Comparison of ENCODE assay signal across 28 mouse cellular contexts in the genomic region with DNA sequence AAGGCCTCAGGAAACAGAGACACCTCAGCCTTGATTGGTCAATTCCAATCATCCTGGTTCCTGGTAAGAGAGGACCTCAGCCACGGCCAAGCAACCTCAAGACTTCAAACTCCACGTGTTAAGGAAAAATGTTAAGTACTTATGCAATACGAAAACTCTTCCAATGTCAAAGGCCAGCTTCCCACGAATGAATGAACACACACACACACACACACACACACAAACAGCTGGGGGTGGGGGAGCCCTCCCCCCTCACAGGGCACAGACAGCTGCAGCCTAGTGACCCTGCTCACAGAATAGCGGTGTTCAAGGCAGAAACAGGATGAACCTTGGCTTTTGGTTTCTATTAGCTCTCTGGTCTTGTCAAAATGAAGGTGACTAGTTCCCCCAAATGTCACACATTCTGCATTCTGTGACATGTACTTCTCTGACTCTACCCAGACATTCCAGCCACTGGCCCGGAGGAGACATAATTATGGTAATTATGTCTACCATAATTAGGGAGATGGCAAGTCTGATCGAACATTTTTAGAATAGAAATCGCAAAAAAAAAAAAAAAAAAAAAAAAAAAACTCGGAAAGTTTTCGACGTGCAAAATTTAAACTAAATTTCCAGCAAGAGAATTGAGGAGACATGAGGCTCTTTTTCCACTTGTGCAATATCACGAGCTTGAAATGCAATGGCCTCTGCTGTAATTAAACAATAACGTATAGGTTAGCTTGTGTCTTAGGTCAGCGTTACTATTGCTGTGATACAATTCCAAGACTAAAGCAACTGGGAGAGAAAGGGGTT. TPM values are rescaled to one million over a fixed set of nuclear protein-coding genes. Genes with fewer than 3 reads are reported as not detected.
DNase-seq lines count a peak whose midpoint lies in the region; ATAC-seq lines count a peak whose summit lies in the region.
"Had no signal": no experiment of that assay in that cellular context is flagged by ENCODE, and none has a peak within 500 bp of the region (broad histone marks: within the 10 kb centered on the region; RNA-seq: fewer than 3 reads in every experiment).

No protein-coding gene starts in this region.

- WGBS in kidney, embryonic 16.5 days, result 80% methylated on average over 14 of the region's 14 CpGs
- WGBS in embryonic facial prominence, embryonic 10.5 days, result 68% methylated on average over 14 of the region's 14 CpGs

- H3K9me3 ChIP-seq in kidney, embryonic 16.5 days (ENCODE audit: low read length), result peaks cover 4% of the 10 kb centered on the region; the same call in 1 of the 2 replicates
- peaks cover 3% of the 10 kb centered on the region; the same call in 1 of the 2 replicates for H3K9me3 ChIP-seq in embryonic facial prominence, embryonic 10.5 days
- H3K9me3 ChIP-seq: hindbrain, embryonic 15.5 days; limb, embryonic 15.5 days; liver, embryonic 13.5 days; neural tube, embryonic 13.5 days had no signal

- no peak for ATAC-seq in kidney, embryonic 16.5 days (ENCODE audit: low FRiP score, low TSS enrichment)
- ATAC-seq: activated CD4-positive, CD25-positive, alpha-beta regulatory T cell, adult 4 months; forebrain, embryonic 13.5 days; inflammation-experienced regulatory T-cells, adult 6 months; midbrain, embryonic 16.5 days had no signal

- H3K27me3 ChIP-seq in kidney, embryonic 16.5 days (ENCODE audit: insufficient read depth, low read length), result no peaks in the 10 kb centered on the region
- no peaks in the 10 kb centered on the region for H3K27me3 ChIP-seq in embryonic facial prominence, embryonic 10.5 days (replicated peaks; ENCODE audit: low read depth, poor library complexity, severe bottlenecking)
- H3K27me3 ChIP-seq: forebrain, embryonic 13.5 days; heart, embryonic 12.5 days; hindbrain, embryonic 15.5 days; limb, embryonic 15.5 days; liver, embryonic 13.5 days; neural tube, embryonic 13.5 days had no signal

- no peak overlapping the region for H3K4me3 ChIP-seq in kidney, embryonic 16.5 days (ENCODE audit: low read length)
- no peak overlapping the region for H3K4me3 ChIP-seq in embryonic facial prominence, embryonic 10.5 days
- H3K4me3 ChIP-seq: forebrain, embryonic 13.5 days; heart, adult 2 months; heart, embryonic 12.5 days; hindbrain, embryonic 15.5 days; limb, embryonic 10.5 days; limb, embryonic 15.5 days; liver, embryonic 13.5 days; midbrain, embryonic 10.5 days; neural tube, embryonic 13.5 days had no signal

- peak; percentile 15 for DNase-seq in kidney, postnatal 10 days
- DNase-seq in lung, postnatal 10 days, result peak; percentile 26
- DNase-seq in lung, postnatal 14 days, result no peak
- peak; percentile 49 for DNase-seq in embryonic facial prominence, embryonic 10.5 days (ENCODE audit: low spot score)
- DNase-seq in spleen, postnatal 14 days (ENCODE audit: low spot score in 2 of 2), result no peak
- DNase-seq in heart, adult 18-20 months, result no peak
- DNase-seq: adrenal gland, adult 8-10 months; B cell, adult 2 months; cerebellum, adult 2 months; cerebellum, postnatal 14 days; gastrocnemius, postnatal 14 days; heart, adult 2 months; kidney, adult 8-10 months; layer of hippocampus, adult 9-11 months; liver, embryonic 13.5 days; lung, embryonic 14.5 days; thymus, postnatal 4 days had no signal

- no peaks in the 10 kb centered on the region for H3K4me1 ChIP-seq in kidney, embryonic 16.5 days (ENCODE audit: insufficient read depth, low read length)
- peaks cover 7% of the 10 kb centered on the region for H3K4me1 ChIP-seq in embryonic facial prominence, embryonic 10.5 days
- H3K4me1 ChIP-seq: forebrain, embryonic 13.5 days; hindbrain, embryonic 15.5 days; limb, embryonic 15.5 days; midbrain, embryonic 10.5 days had no signal

- no peak overlapping the region for H3K27ac ChIP-seq in kidney, embryonic 16.5 days (ENCODE audit: low read length)
- H3K27ac ChIP-seq in embryonic facial prominence, embryonic 10.5 days (replicated peaks), result no peak overlapping the region
- H3K27ac ChIP-seq: forebrain, embryonic 13.5 days; heart, adult 2 months; hindbrain, embryonic 15.5 days; limb, embryonic 10.5 days; limb, embryonic 15.5 days; liver, embryonic 13.5 days; midbrain, embryonic 10.5 days; neural tube, embryonic 13.5 days had no signal

- H3K4me2 ChIP-seq in kidney, embryonic 16.5 days (replicated peaks; ENCODE audit: low read depth, low read length), result no peak overlapping the region
- H3K4me2 ChIP-seq: forebrain, embryonic 13.5 days; heart, embryonic 12.5 days; hindbrain, embryonic 15.5 days; limb, embryonic 15.5 days; liver, embryonic 13.5 days; lung, embryonic 14.5 days; neural tube, embryonic 13.5 days had no signal

- H3K36me3 ChIP-seq in kidney, embryonic 16.5 days (ENCODE audit: insufficient read depth, low read length), result no peaks in the 10 kb centered on the region
- H3K36me3 ChIP-seq in embryonic facial prominence, embryonic 10.5 days (replicated peaks), result peaks cover 38% of the 10 kb centered on the region
- H3K36me3 ChIP-seq: hindbrain, embryonic 15.5 days; limb, embryonic 15.5 days; liver, embryonic 13.5 days had no signal

- H3K9ac ChIP-seq in kidney, embryonic 16.5 days (replicated peaks; ENCODE audit: low read length), result no peak overlapping the region
- H3K9ac ChIP-seq: forebrain, embryonic 13.5 days; heart, embryonic 12.5 days; hindbrain, embryonic 15.5 days; limb, embryonic 15.5 days; liver, embryonic 13.5 days; lung, embryonic 14.5 days; neural tube, embryonic 13.5 days had no signal

RNA-seq across cellular contexts. Expression of a gene that starts 54.6 kb away (rescaled TPM):
- polyA plus RNA-seq in kidney, embryonic 16.5 days (2015; fragmentation: Nextera tagmentation; extraction: Ambion mirVana), result 10.2 and 11.4 TPM in 2 replicates
- 17.2 and 18.3 TPM in 2 replicates for polyA plus RNA-seq in embryonic facial prominence, embryonic 10.5 days (2016; fragmentation: Nextera tagmentation; extraction: Ambion mirVana)
- 1 to 10 TPM; 5.5 to 7.7 TPM for total RNA-seq in heart, adult 18-20 months (2021)

Comparison
In these comparisons a context has a peak if more than half of its experiments do, and no peak if none do; other contexts are left out.
1. DNase-seq: peak in kidney, postnatal 10 days (single experiment), lung, postnatal 10 days (single experiment) and embryonic facial prominence, embryonic 10.5 days (single experiment); none in lung, postnatal 14 days (single experiment), spleen, postnatal 14 days (0 of 2) and heart, adult 18-20 months (0 of 2).